Mouse (Mus musculus) bone marrow, adult 2 months (tissue): ENCODE measurements around the gene Sap18.

Source experiments
- CTCF ChIP-seq: fragments of 200-500 bp; IDR thresholded peaks from 2 replicates; pipeline ENCODE4 v1.5.1; 2011; ENCODE audit warnings: low read length, control low read depth; ENCODE audit not compliant: control insufficient read depth, insufficient read depth
- POLR2A ChIP-seq: fragments of 200-500 bp; IDR thresholded peaks from 2 replicates; pipeline ENCODE4 v1.6.1; 2011; ENCODE audit warnings: low read depth, mild to moderate bottlenecking, control low read depth, low read length, borderline replicate concordance; ENCODE audit not compliant: control insufficient read depth

GRCm38 (mm10) chr14:57787406-57787805 lies 10.6 kb upstream of the Sap18 start:
- no peak for TF ChIP-seq CTCF
- TF ChIP-seq POLR2A: no peak
